Mouse (Mus musculus) small intestine, adult 2 months (tissue): ENCODE data around the gene Gnl3l.

Experiments
- CTCF ChIP-seq: fragments of 200-500 bp; IDR thresholded peaks from 2 replicates; pipeline ENCODE4 v1.5.1; 2012; ENCODE audit warnings: low read depth, mild to moderate bottlenecking, control low read depth, inconsistent platforms, low read length, moderate library complexity, mixed read lengths; ENCODE audit not compliant: insufficient replicate concordance, insufficient read length; ENCODE audit errors: extremely low read depth
- POLR2A ChIP-seq: fragments of 200-500 bp; IDR thresholded peaks from 2 replicates; pipeline ENCODE4 v1.6.1; 2012; ENCODE audit warnings: low read depth, mild to moderate bottlenecking, control low read depth, inconsistent platforms, low read length, moderate library complexity

DNA sequence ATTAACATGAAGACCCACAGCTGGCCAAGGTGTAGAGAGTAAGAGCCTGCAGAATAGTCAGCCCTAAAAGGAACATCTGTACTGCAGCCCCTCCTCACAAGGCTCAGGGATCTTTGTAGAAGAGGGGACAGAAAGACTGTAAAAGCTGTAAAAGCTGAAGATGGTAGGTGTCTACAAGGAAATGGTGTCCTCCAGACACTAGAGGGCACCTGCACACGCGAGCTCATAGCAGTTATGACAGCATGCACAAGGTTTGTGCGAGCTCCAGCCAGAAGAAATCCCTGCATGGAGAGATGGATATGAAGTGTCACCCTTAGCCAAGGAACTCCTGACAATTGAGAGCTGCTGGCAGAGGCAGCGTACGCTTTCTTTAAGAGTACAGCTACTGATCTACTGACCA is 56.4 kb downstream of the Gnl3l start:
- TF ChIP-seq CTCF, result peak; percentile 19; the same call in 1 of the 2 replicates
- TF ChIP-seq POLR2A, result no peak
